Mouse (Mus musculus): Measurements from ENCODE around the gene Macrod2. TPM values are rescaled to one million over a fixed set of nuclear protein-coding genes. Genes with fewer than 3 reads are reported as not detected.

Gene Macrod2
- total RNA-seq, 2 experiments from 2014 or later: 14.0 to 18.0 TPM

DNA sequence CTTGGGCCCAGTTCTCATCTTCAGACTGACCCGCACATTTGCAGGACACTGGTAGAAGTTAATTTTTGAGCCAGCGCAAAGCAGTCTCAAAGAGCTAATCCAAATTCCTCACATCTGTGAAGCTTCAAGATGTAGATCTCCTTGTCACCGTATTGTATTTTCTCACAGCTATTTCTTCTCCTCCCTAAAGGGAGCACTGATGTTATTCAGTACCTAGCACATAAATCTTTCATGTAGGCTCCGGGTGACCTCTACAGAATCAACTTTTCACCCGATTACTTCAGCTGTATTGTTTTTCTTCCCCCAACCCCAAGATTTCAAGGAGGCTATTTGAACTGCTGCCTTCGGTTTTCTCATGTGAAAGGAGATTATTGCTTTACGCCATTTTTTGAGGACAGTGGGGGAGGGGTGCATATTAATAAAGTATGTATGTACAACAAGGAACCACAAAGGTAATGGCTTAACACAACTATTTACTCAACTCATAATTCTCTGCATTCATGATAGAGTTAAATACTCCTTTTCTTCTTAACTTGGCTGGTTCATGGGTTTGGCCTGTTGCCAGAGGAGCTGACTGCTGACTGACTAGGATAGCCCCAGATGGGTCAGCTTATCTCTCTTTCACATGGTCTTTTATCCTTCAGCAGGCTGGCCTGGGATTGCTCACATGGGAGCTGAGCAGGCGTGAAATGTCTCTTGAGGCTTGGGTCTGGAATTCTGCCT, 618.5 kb downstream of the Macrod2 start:
- intact Hi-C loops (cut with DNase I): no loop called here
- DNase-seq: peak; percentile 15 to 19

DNA sequence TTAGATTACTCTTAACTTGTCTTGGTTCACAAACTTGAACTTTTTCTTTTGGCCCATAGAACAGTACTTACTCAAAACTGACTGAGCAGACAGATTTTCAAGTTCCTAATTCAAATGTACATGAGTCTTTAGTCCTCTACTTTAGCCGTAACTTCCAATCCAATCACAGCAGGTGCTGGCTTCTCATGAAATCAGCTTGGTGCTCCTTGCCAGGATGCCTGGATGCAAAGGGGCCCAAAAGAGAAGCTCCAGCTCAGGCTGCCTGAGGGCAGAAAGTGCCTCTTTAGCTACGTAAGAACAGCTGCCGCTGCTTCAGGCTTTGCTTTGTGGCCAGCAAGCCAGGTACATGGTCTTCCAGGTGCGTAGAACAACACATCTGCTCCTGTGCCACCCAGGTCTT, 627.9 kb downstream of the Macrod2 start:
- intact Hi-C loops (cut with DNase I): no loop called here
- no peak for DNase-seq

DNA sequence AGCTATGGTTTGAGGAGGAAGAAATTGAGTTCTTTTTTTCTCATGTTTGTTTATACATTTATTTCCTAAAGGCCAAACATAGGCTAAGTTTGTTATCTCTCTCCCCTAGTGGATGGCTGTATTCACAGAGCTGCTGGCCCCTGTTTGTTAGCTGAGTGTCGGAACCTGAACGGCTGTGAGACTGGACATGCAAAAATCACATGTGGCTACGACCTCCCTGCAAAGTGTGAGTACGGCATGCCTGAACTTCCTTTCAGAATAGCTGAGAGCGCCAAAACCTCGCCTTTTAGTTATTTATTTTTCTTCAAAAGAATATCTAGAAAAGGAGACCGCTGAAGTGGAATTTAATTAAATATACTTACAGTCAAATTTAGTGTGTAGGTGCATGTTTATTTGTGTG, 628.8 kb downstream of the Macrod2 start:
- no peak for DNase-seq
- intact Hi-C loops (cut with DNase I): no loop called here

DNA sequence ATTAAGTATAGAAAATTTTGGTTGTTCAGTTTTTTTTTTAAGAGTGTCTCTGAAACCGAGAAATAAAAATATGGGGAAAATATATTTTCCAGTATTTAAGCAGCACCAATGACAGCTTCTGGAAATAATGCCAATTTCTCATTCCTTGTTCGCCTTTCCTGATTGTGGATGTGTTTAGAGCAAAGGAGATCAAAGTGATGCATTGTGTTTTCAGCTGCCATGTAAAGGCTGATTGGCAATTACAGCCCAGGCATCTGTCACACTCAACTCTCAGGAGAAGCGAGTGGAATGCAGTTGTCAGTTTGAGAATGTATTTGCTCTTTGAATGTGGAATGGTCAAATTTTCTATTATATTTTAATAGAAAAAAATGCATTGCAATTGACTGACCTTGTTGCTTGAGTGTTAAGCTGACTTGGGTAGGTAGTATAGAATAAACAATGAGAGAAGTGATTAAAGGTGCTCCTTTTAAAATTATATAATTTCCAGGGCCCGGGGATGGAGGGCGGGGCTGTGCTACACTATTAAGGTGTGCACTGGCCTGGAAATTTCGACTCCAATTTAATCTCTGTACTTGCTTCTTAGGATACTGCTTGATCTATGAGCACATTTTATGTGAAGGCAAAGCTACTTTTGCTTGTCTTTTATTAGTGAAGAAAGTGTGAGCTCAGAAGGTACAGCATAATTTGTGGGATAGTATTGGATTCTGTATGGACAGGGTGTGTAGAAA, 629.4 kb downstream of the Macrod2 start:
- no peak for DNase-seq
- intact Hi-C loops (cut with DNase I): no loop called here

DNA sequence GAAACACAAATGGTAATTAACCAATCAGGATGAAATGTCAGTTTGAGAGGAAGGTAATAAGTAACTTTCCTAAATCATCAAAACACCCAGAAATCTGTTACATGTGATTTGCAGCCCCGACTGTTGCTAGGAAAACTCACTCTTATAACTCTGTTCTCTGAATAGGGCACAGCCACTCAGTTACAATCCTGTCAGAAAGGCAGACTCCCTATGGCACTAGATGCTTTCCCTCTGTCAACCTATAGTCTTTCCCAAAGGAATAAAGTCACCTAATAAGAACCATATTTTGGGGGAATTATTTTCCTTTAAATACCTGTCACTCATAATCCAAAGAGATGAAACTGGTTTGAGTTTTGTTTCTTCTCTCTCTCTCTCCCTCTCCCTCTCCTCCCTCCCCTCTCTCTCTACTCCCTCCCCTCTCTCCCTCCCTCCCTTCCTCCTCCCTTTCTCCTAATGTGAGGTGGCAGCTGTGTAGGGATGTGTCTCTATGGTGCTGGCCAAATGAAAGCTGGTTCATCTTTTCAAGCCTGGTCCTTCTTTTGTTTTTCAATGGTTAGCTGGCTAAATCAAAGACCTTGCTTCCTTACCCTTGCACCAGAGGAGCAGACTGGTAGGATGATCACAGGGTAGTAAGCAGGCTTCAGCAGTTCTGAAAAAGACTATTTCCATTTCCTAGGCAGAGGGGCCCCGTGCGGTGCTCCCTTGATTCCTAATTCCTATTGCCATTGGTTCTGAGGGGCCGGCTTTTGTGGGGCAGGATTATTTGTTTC, 661.8 kb downstream of the Macrod2 start:
- intact Hi-C loops (cut with DNase I): no loop called here
- no peak for DNase-seq

DNA sequence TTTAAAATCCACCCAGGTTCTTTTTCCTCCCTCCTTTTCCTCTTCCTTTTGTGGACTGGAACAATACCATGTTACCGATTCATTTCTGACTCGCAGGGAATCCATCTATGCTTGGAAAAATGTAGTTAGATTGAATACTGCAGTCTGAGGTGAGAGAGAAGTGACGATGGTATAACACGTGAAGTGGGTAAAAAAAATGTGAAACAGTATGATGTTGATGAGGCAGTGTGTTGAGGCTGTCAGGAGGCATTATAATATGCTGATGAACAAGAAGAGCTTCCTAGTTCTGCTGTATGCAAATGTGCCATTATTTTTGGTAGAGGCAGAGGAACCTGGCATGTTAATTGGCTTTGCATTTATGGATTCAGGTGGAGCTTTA, 662.3 kb downstream of the Macrod2 start:
- intact Hi-C loops (cut with DNase I): no loop called here
- DNase-seq: no peak

DNA sequence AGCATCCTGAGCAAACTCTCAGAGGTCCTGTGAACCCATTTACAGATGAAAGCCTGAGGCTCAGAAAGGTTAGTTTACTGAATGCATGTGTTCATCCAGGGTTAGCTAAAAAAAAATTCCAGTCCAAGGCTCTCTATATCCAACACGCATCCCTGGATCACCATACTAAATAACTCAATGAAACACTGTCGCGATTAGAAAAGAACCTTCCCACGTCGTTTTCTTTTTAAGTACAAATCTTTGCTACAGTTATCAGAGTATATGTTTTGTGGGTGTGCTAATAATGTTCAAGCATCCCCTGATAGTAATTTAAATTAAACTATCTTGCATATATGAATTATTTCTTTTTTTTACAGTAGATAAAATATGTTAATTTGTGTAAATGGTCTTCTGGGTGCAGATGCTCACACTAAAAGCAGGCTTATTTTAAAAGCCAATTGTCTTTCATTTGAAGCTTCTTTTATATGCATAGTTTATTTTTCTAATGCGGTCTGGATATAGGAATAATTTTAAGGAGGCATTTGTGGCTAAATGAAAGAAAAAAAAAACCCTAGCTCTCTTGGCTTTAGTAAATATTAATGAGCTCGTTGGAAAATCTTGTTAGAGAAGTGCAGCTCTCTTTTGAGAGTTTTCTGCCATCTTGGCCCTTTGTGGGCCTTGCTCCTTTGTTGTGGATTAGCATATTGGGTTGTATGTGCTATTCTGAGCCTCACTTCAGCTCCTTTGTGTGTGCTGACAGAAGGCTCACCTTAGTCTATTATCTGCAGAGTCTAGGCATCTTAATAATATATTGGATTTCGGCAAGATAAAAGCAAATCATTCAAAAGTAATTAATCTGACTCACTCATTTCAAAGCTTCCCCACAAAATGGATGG, 679.1 kb downstream of the Macrod2 start:
- intact Hi-C loops (cut with DNase I): no loop called here
- no peak for DNase-seq

DNA sequence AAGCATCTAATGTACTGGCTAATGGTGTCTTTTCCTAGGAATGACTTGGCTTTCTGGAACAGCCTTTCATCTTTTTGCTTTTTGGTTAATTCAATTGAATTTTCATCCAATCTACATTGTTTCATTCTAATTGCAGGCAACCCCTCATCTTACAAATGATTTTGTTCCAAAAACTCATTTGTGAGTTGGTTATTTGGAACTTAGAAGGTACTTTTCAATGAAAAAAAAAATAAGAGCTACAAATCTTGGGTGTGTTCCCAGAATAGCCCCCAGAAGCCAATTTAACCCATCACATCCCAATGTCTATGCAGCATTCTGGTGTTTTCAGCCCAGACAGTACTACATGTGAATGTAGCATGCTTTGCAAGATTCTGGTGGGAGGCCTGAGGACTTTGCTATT, 683.1 kb downstream of the Macrod2 start:
- no peak for DNase-seq
- intact Hi-C loops (cut with DNase I): no loop called here

DNA sequence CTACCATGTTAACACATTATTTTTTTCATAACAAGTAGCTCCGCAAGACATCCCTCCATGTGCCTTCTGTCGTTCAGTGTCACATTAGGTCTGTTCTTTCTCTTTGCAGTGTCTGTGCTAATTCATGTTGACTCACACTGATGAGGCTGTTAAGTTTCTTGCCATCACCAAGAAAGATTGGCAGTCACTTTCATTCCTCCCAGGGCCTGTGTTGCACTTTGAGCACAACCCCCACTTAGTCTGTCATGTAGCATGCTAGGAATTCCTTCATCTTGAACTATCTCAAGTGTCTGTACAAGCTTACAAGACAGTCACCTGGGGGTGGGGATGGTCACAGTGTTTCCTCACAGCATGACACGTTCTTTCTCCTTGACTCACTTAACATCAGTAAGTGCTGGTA, 696.2 kb downstream of the Macrod2 start:
- intact Hi-C loops (cut with DNase I): no loop called here
- no peak for DNase-seq

DNA sequence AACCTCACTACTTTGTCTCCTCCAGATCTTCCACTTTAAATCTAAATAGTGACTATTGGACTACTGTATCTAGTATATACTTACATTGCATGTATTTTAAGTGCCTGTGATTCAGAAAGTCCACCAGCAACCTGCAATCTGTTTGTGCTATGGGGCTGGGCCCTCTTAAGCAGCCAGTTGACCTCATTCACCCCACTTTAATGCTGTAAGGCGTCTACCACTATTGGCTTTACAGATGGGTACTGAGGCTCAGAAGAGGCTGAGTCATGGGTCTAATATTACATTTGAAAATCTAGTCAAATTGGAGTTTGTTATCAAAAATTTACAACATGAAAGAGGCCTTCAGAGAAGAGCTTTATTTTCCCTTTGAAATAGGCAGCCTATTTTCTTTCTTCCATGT, 722.5 kb downstream of the Macrod2 start:
- intact Hi-C loops (cut with DNase I): no loop called here
- DNase-seq: no peak

DNA sequence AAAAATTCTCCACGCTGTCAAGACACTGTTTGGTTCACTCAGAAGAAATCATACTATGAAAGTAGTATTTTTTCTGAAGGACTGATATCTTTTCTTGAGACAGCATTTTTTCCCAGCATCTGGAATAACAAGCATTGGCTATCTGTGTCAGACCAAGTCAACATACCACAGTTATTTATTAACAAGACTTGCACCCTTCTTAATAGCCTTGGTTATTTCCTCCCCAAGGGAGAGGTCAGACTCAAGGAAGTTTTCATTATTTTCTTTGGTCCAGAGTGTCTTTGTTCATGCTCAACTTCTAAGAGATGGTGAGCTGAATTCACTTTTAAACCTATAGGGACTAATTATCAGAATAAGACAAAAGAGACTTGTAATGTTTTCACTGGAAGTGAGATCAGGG, 728.8 kb downstream of the Macrod2 start:
- no peak for DNase-seq
- intact Hi-C loops (cut with DNase I): no loop called here

DNA sequence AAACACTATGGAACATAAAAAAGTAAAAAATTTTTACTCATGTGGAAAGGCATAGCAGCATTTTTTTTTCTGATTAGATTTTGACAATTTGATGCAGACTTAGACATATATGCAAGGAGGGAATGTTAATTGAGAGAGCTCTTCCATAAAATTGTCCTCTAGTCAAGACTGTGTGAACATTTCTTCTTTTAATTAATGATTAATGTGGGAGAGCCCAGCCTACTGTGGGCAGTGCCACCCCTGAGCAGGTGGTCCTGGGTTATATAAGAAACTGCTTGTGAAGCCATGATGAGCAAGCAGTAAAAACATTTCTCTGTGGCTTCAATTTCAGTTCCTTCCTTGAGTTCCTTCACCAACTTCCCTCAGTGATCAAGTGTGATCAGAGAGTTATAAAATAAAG, 730.5 kb downstream of the Macrod2 start:
- no peak for DNase-seq
- intact Hi-C loops (cut with DNase I): no loop called here

DNA sequence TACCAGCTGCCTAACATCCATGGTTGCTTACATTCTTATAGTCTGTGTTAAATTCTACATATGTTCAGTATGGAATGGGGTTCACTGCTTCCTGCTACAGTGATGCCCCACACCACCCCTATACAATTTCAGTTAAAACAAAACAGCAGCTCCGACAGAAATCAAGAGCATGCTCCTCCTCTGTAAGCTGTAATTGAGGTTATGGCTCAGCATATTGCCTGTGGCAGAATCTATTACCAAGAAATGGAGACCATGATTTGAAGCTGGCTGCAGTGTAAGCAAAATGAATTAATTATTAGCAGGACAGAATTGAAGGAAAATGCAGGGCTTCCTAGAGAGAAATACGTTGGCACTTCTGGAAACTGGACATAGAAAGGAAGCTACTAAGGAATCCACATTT, 747.2 kb downstream of the Macrod2 start:
- intact Hi-C loops (cut with DNase I): no loop called here
- DNase-seq: no peak

DNA sequence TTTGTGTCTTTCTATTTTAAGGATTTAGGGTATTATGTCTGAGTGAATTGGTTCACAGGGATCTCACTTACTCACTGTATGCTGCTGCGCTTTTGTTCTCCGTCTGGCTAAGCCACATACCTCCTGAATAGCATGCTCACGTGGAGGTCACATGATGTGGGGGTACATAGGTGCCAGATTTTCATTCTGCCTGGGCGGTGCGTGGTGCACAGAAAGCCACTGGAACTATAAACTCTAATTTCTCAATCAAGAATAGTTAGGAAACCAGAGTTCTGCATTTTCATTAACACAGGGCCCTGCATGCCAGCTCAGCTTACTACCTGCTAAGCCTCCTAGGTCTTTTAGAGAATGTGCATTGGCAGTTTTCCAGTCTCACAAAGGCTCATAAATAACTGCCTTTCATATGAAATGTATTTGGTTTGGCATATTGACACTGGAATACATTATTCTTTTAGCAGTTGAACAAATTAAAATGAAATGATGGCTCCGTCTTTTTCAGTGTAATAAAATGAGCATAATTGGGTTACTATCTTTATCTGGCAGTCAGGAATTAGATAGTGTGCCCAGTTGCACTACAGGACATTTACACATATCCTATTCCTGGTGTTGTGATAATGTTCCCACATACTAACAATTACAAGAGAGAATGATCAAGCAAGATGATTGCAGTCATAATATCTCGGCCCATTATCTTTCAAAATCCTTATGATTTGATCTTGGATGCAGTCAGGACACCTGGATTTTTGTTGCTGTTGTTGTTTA, 757.1 kb downstream of the Macrod2 start:
- DNase-seq: no peak
- intact Hi-C loops (cut with DNase I): no loop called here

DNA sequence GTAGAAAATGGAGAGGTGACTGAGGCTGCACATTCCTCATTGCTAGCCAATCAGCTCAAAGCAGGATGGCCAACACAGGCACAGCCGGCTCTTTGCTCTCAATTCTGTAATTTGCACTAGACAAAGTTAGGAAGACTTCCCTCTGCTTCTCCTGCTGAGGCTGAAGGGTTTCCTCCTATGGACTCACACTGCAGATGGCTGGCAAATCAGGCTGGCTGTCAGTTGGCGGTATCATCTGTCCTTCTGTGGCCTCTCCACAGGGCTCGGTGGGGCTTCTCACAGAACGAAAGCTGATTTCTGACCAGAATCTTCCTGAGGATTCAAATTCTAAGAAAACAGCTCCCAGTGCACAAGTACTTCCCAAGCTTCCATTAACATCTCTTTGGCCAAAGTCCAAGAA, 760.9 kb downstream of the Macrod2 start:
- no peak for DNase-seq
- intact Hi-C loops (cut with DNase I): no loop called here

DNA sequence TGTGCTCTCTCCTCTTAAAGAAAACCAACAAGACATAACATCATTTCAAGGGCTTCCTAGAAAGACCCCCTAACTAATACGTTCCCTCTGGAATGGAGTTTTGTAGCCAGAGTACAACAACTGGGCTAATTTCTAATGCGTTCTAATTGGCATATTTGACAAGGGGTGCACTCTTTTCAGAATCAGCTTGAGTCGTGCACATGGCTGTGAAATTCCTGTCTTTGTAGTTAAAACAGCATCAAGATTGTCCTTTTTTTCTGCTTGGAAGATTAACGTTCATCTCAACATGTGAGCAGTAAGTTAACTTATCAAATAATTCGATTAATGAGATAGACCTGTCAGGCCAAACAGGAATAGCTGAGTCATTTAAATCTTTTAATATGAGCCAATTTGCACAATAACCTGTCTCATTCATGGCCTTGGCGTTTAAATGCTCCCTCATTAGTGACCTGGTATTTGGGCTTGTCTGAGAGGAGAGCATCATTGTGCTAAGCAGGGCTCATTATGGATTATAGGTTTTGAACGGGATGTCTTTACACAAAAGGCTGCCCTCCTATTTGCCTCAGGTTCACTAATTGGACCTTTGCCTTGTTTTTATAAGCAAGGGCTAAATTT, 762.0 kb downstream of the Macrod2 start:
- intact Hi-C loops (cut with DNase I): no loop called here
- no peak for DNase-seq

DNA sequence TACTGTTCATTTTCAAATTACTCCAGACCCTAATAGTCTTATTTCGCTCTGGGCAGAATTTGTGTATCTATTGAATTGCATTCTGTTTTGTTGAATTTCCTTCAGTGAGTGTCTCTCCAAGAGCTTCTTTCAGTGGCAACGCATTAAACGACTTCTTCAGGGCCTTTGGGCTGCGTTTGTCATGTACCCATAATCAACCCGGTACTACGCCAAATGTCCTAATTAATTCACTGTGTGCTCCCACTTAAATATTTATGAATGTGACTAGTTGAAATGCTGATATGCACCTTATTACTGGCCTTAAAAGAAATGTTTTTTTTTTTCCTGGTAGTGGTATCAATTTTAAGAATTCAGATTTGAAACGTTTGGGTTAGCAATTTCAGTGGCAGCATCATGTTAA, 763.1 kb downstream of the Macrod2 start:
- intact Hi-C loops (cut with DNase I): no loop called here

DNA sequence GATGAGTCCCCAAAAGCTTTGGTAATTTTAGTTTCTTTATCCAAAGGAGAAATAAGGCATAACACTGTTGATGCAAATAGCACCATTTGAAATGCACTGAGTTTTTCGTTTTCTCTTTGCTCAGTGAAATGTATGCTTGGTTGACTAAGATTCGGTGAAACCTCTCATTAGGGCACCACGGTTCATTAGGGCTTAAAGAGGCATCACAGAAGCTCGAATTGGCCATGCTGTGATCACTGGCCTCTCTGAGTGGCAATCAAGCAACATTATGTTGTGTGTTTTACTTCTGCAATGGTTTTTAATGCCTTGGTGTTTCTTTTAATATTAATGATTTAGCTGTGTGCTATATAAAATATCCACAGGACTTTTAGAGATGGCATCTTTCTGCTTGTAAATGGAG, 768.8 kb downstream of the Macrod2 start:
- intact Hi-C loops (cut with DNase I): no loop called here
- no peak for DNase-seq

More for the DNA sequence above, 763.1 kb downstream of the Macrod2 start:
- DNase-seq: no peak

DNA sequence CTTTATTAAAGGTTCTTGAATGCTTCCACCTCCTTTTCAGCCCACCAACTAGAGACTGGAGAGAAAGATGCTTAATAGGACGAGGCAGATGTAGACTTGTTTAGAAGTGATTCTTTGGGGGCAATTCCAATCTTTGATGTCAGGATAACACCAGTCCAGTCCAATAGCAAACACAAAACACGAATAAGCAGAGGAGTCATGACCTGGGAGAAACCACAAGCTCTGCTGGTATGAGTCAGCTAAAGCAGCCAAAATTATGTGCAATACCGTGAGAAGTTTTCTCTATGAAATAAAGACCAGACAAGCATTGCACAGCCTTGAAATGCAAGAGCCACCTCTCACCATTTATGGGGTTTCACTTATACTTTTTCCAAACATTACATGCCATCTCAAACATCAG, 774.5 kb downstream of the Macrod2 start:
- intact Hi-C loops (cut with DNase I): no loop called here
- no peak for DNase-seq

DNA sequence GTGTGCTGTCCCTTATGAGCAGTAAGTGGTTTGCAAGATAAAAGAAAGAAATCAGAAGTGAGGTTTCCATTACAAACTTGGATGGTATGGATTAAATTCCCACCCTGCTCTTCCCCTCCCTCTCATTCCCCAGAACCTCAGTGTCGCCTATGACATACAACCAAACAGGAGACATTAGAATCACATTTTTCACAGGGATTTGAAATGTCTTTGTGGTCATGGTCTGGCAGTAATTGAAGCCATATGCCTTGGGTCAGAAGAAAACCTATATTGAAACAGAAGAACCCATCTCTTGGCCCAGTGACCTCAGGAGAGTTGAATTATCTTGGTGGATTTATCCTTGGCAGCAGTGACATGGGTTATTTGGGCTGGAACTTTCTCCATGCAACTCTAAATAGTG, 778.1 kb downstream of the Macrod2 start:
- DNase-seq: no peak
- intact Hi-C loops (cut with DNase I): no loop called here

Measured in gastrocnemius, postnatal 36 days (tissue).